Mouse (Mus musculus): ENCODE data around the gene Sdr16c6.

The Sdr16c6 gene

DNA sequence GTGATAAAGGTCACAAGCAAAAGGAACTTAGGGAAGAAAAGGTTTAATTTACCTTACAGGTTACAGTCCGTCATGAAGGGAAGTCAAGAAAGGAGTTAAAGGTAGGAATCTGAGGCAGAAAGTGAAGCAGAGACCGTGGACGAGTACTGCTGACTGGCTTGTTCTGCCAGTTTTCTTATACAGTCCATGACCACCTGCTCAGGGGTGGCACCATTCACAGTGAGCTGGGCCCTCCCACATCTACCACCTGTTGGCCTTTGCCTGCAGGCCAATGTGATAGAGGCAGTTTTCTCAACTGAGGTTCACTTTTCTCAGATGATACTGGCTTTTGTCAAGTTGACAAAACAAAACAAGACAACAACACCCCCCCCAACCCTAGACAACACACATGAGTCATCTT, at the start of gene Sdr16c6:
Gene Sdr16c6 (minus strand): TSS at position 151 of the 400 bp plus-strand sequence.
- DNase-seq, result no peak

DNA sequence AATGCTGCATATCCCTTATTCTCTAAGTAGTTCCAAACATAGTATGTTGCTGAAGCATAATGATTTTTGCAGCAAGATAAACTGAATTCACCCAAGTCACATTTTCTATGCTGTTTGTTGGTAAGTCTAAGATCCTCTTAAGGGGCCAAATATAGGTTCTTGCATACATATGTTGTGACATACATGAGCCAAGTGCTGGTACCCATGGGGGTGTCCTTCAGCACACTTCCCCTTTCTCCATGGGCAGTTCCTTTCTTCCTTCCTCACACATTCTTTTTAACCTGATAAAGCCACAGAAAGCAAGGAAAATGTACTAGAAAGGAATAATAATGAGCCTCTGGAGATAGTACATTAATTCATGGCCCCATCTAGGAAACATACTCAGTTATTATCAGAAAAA, 2.9 kb upstream of the Sdr16c6 start:
- DNase-seq, result no peak

DNA sequence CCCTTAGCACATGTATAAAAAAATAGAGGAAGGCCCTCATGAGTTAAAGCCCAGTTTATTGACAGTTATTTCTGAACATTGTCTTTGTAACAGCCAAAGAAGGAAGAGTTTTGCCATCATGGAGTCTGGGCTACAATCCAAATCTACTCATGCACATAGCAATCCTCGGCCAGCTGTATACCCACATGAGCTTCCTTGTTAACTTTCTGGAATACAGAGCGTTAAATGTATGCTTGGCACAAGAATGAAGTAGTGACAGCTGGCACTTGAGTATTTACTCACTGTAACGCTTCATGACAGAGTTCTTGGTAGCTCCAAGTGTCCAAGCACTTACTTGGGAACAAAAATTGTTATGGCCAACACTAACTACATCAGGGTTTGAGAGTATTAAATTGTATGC, 1.8 kb upstream of the Sdr16c6 start:
- no peak for DNase-seq

DNA sequence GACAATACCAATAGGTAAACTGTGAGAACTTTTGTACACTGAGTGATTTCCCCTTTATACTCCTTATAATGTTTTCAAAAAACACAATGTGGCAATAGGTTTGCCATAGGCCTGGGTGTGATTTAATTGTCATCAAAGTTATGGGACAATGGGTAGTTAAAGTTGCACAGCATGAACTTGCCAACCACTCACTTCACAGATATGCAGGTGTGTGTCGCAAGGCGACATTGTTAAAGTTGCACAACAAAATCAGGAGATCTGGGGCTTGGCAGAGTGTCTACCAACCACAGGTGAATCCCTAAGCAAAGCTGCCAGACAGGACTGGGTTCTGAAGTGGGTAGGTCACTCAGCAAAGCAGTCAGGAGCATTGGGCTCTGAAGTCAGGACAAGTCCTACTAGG, 1.3 kb downstream of the Sdr16c6 start:
- no peak for DNase-seq
